Mouse (Mus musculus) urinary bladder, adult 18-20 months (tissue): ENCODE results near the gene Dynlrb2.

Source experiments
- DNase-seq, 2 experiments: peaks; one replicate each; pipeline ENCODE4 v3.0.0; 2022; ENCODE audit warnings: low spot score in 2 of 2, mixed read lengths in 2 of 2

Gene Dynlrb2

DNA sequence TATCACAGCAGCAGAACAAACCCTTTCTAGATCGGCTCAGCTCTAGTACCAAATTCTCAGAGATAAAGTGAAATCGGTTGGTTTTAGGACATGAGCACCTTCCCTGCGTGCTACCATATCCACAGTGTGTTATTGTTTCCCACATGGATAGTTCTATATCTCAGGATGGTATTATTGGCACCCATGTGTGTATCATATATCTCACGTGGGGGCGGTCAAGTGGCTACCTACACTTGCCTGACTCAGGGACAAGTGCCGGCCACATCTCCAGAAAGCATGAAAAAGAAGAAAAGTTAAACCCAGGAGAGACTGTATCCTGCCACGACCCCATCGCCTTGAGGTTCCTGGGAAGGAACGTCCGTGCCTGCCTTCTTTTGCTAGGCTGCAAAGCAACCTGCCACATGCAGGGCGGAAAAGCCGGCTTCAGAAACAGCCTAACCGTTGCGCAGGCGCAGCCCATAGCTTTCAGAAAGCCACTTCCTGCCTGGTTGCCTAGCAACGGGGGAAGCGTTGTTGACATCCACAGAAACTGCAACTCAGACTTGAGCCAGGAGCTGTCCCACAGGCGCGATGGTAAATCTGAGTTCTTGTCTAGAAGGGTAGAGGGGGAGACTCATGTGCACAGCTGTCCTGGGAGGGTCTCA, at the start of gene Dynlrb2:
Gene Dynlrb2 (plus strand): TSS at position 498 of the 644 bp plus-strand sequence.
- peak; percentile 57 to 80 for DNase-seq

DNA sequence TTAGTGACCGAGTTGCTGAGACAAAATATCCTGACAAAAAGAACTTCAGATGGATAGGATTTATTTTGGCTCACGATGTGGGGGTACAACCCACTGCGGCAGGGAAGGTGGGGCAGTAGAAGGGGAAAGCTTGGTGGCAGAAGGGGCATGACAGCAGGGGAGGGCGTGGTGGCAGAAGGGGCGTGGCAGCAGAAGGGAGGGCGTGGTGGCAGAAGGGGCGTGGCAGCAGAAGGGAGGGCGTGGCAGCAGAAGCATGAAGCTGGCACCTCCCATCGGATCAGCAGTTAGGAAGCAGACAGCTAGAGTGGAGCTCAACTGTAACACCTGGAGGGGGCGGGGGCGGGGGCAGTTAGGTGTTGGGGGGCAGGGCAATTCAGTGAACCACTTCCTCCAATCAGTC, 46.2 kb upstream of the Dynlrb2 start:
- no peak for DNase-seq

DNA sequence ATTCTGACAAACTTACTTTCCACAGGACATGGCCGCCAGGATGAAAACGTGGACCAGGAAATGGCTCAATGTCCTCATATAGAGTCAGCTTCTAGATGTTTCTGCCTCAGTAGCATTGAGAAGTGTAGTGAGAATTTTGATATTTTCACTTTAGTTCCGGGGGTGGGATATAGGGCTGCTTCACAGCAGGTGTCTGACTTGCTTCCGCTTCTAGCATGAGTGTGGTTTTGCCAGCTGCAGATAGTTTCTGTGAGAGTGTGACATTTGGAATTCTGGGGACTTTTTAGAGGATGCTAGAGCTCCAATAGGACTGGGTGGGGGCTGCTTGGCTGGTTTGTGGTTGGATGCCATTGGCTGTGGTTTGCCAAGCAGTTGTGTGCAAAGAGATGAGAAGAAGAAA, 43.3 kb upstream of the Dynlrb2 start:
- no peak for DNase-seq

DNA sequence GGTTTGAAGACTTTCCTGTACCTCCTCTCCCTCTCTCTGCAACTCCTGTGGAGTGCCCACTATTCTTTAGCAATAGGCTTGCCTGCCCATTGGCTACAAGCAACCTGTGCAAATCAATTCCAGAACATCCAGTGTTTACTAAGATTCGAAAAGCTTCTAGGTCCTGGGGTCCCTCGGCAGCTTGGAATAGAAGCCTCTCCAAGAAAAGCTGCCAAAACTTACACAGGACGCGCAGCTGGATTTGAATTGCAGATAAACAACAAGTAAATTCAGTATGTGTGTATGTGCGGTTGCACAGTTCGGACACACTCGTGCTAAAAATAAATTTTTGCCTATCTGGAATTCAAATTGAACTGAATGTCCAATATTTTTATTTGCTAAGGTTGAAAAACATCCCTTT, 38.2 kb upstream of the Dynlrb2 start:
- no peak for DNase-seq

DNA sequence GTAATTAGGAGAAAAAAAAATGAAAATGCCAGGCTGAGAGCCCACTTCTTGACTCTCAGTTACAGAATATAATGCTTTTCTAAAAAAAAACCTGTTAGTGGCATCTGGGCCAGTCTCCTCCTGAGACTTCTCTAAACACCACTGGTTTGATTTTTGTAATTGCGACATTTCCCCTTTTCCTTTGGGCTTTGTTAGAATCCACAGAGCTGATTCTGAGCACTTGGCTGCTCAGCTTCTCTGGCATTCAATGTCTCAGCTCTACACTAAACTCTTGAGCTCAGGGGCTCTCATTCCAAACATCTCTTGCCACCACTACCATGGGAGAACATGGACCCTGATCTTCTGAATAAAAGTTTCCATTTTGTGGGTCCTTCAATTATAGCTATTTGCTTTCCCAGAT, 37.7 kb upstream of the Dynlrb2 start:
- no peak for DNase-seq

GRCm38 (mm10) chr8:116477941-116478340, 26.8 kb upstream of the Dynlrb2 start:
- no peak for DNase-seq

- DNase-seq, result no peak
These were observed 26.1 kb upstream of the Dynlrb2 start for GRCm38 (mm10) chr8:116478681-116479080.

DNA sequence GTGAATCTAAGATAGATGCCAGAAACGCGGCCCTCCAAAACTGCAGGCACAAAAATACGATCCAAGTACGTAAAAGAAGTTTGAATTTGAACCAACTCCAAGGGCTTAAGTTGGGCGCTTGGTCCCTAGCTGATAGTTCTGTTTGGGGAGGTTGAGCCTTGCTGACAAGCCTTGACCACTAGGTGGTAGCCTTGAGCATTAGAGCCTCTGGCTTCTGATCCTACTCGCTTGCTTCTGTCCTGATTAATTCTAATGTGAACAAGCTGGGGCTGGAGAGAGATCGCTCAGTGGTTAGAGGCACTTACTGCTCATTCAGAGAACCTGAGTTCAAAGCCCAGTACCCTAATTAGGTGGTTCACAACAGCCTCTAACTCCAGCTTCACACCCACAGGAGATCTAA, 23.9 kb upstream of the Dynlrb2 start:
- peak in 1 of 2 experiments; percentile 6 for DNase-seq

DNA sequence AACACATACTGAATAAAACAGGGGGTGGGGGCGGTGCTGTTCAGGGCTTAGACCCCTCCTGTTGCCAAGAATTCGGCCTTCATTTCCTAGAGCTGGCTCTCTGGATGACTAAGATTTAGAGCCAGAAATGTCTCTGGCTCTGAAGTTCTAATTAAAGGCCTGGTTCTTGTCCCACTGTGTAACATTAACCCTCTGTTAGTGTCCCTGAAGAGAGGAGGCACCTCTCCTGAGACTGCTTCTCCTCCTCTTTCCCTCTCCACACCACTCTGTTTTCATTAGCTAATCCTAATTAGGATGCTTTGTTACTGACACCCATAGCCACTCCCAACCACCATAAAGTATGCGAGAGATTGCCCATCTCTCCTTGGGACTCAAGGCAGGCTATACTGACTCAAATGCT, 22.0 kb upstream of the Dynlrb2 start:
- DNase-seq, result no peak

DNA sequence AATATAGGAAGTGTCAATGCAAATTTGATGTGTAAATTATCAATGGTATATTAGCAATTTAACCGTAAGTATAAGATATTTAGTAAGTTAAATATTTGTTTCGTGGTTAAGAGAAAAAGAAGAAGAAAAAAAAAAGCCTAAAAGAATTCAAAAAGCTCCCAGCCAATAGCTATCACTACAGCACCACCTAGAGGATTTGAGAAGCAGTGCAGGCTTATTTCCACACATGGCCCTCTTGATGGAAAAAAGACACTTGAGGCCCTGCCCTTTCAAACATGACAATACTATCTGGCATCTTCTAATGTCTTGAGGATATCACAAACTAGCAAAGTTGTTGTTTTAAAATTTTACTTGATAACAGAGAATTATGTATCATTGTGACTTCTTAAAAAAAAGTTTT, 20.7 kb upstream of the Dynlrb2 start:
- DNase-seq, result no peak

DNA sequence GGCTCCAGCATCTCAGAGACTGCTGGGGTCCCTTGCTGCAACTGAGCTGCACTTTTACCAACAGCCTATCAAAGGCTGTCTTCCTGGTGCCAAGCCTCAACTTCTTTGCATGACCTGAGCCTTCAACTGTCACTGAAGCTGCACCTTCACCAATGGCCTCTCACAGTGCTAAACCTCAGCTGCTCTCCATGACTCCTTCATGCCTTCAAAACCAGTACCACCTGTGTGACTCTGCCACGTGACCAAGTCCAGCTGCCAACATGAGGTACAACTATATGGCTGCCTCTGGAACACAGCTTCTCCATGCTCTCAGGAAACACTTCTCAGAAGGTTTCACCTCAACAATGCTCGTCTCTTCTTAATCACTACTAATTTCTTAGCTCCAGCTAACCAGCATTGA, 16.2 kb upstream of the Dynlrb2 start:
- no peak for DNase-seq

GRCm38 (mm10) chr8:116500057-116500809, 4.5 kb upstream of the Dynlrb2 start:
- DNase-seq, result no peak

GRCm38 (mm10) chr8:116508721-116509120, 3.9 kb downstream of the Dynlrb2 start:
- peak in 1 of 2 experiments; percentile 18 for DNase-seq

DNA sequence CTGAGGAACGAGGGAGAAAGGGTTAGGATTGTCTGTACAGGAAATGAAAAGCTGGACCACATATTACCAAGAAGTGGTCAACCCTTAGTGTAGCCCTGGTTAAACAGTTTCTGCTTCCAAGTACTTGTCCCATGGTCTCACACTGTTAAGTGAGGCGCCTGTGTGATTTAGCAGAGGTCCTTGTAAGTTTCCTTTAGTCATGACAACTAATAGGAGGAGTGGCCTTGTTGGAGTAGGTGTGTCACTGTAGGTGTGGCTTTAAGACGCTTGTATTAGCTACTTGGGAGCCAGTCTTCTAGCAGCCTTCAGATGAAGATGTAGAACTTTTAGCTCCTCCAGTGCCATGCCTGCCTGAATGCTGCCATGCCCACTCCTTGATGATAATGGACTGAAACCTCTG, 4.5 kb downstream of the Dynlrb2 start:
- DNase-seq, result no peak

DNA sequence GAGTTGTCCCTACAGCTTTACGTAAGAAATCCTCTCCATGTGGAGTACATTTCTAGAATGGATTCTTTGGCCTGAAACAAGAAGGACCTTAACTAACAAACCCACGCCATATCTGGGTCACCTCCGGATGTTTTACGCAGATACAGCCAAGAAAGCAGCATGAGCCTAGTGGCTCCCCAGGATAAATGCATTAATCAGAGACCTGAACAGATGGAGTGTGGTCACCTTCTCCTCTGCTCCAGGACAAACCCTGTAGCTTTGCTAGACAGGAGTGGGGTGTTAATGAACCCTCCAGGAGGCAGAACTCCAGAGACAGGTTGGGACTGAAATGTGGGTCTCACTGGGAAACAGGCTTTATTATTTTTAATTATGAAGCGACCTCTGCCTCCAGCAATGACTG, 14.9 kb downstream of the Dynlrb2 start:
- DNase-seq, result no peak

DNA sequence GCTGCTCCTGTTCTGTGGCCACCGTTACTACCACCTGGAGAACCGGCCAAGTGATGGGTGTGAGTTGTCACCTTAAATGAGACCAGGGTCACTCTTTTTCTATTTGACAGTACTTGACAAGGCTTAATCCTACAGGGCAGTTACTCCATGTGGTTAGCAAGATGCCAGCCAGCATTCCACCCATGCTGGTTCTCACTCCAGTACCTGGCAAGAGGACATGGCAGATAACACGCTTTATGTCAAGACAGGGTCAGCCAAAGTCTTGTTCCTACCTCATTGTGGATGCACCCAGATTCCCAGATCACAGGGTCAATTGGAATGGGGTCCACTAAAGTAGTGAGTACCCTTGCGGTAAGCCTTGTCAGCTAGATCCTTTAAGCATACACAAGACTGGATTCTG, 16.4 kb downstream of the Dynlrb2 start:
- DNase-seq, result no peak

DNA sequence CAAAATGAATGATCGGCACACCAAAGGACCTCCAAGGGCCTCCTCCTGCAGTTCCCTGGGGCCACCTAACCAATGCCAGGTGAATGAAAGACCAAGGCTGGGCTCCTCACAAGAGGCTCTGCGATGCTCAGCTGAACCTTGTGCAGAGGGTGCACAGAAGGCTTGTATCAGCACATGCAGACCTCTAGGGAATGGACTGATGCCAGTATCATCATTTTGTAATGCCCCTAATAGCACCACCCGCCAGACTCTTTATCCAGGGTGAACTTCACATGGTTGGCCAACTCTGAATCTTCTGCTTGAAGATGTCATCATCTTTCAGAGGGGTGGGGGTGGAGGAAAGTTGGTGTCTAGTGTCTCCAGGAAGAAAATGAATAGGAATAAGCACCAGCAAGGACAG, 16.9 kb downstream of the Dynlrb2 start:
- DNase-seq, result no peak

GRCm38 (mm10) chr8:116522104-116522767, 17.5 kb downstream of the Dynlrb2 start:
- DNase-seq, result no peak

- DNase-seq, result no peak
These were observed 20.1 kb downstream of the Dynlrb2 start for GRCm38 (mm10) chr8:116524915-116525314.

DNA sequence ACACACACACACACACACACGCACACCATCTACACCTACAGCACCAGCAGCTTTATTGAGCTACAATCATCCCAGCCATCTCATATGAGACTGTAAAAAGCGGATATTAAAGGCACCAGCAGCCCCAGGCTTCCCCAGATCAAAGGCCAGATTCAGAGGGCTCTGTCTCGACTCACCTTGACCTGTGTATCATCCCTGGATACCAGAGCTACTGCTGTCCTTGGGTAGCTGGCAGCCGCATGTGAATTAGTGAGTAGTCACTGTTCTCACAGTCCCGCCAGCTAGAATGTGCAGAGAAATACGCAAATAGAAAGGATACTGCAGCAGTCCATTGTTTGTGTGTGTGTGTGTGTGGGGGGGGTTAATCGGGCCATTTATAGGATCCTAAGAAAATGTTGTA, 24.0 kb downstream of the Dynlrb2 start:
- no peak for DNase-seq

DNA sequence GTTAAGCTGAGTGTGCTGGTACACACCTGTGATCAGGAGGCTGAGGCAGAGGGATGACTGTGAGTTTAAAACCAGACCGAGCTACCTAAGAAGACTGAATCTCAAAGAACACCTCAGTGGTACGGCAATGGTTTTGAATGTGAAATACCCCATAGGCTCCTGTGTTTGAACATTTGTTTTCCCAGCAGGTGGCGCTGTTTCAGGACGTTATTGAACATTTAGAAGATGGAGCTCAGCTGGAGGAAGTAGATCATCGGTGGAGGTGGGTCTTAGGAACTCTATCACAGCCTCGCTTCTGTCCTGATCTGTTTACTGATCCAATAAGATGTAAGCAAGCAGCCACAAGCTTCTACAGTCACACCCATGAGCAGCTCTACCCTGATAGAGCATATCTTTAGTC, 28.3 kb downstream of the Dynlrb2 start:
- no peak for DNase-seq

DNA sequence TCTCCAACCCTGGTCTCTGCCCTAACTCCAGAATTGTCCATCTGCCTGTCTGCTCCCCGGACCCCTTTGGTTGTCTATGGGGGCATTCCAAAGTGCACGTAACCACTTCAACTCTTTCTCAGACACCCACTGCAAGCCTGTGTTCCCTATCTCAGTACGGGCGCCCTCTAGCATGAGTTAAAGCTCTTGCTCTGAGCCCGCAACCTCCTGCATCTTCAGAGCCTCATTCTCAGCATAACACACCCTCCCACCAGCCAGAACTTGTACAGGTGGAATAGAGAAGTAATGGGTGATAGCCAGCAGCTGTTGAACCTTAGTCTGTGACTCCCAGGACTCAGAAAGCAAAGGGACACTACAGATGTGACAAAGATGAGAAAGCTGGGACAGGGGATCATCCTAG, 32.0 kb downstream of the Dynlrb2 start:
- no peak for DNase-seq

DNA sequence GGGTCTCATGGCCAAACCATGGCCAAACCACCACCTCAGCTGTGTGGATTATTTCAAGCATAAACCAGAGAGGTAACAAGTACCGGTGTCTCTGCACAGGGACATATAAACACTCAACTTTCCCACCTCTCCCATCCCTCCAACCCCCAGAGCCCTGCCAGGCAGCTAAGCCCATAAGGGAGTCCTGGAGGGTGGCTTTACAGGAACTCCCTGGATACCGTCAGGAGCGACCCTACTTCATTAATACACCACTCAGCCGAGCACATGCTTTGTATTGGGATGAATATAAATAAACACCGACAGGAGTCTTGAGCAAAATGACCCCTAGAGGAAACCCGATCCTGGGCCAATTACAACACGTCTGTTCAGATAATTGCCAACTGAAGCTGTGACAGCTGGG, 34.0 kb downstream of the Dynlrb2 start:
- DNase-seq, result no peak
